ENCODE assay signal across 2 mouse cellular contexts in genomic region chr11:24140948-24141347, GRCm38 (mm10).
TF ChIP-seq lines count a peak whose summit lies in the region.

No protein-coding gene starts in this region.

TF ChIP-seq in CH12.LX, 34 proteins besides CTCF, POLR2A, EP300 and RAD21 (continued from another document):
- TF ChIP-seq PAX5 (IDR thresholded peaks at IDR 0.05; ENCODE audit: low read length) = no peak
- no peak for TF ChIP-seq UBTF (IDR thresholded peaks at IDR 0.05; ENCODE audit: low read depth, low read length)
- no peak for TF ChIP-seq E2F4 (IDR thresholded peaks at IDR 0.05; ENCODE audit: insufficient replicate concordance, low read depth, low read length)
- no peak for TF ChIP-seq NELFE (IDR thresholded peaks at IDR 0.05; ENCODE audit: low read depth, low read length)
- peak; percentile 98 for TF ChIP-seq MEF2A (IDR thresholded peaks at IDR 0.05; ENCODE audit: borderline replicate concordance, low read depth, low read length)
- no peak for TF ChIP-seq CHD2 (IDR thresholded peaks at IDR 0.05; ENCODE audit: low read length)
- peak; percentile 25; the same call in 1 of the 2 replicates for TF ChIP-seq TCF12 (IDR thresholded peaks at IDR 0.05; ENCODE audit: low read depth, low read length)
- TF ChIP-seq CHD1 (IDR thresholded peaks at IDR 0.05; ENCODE audit: low read depth, low read length) = no peak
- TF ChIP-seq MAX (IDR thresholded peaks at IDR 0.05; ENCODE audit: low read length) = peak; percentile 51; the same call in 1 of the 2 replicates
- no peak; the same call in 1 of the 2 replicates for TF ChIP-seq SIN3A (IDR thresholded peaks at IDR 0.05; ENCODE audit: low read length)
- TF ChIP-seq USF2 (conservative IDR thresholded peaks at IDR 0.05; ENCODE audit: low read depth, low read length) = no peak
- TF ChIP-seq NRF1 (IDR thresholded peaks at IDR 0.05; ENCODE audit: low read depth, low read length) = no peak
- no peak for TF ChIP-seq ZNF384 (IDR thresholded peaks at IDR 0.05; ENCODE audit: low read depth, low read length)
- TF ChIP-seq ELF1 (IDR thresholded peaks at IDR 0.05; ENCODE audit: low read depth, low read length) = no peak
- peak; percentile 61 for TF ChIP-seq BHLHE40 (IDR thresholded peaks at IDR 0.05; ENCODE audit: low read depth, low read length)
- peak; percentile 65 for TF ChIP-seq MYC (IDR thresholded peaks at IDR 0.05; ENCODE audit: low read depth, low read length)
- TF ChIP-seq HCFC1 (IDR thresholded peaks at IDR 0.05; ENCODE audit: low read depth, low read length) = no peak
- TF ChIP-seq RCOR1 (conservative IDR thresholded peaks at IDR 0.05; ENCODE audit: low read depth, low read length) = no peak
- TF ChIP-seq KAT2A (IDR thresholded peaks at IDR 0.05; ENCODE audit: insufficient replicate concordance, low read length) = no peak
- no peak for TF ChIP-seq MAZ (IDR thresholded peaks at IDR 0.05; ENCODE audit: low read depth, low read length)
- TF ChIP-seq JUN (IDR thresholded peaks at IDR 0.05; ENCODE audit: insufficient read depth, low read depth, low read length) = peak; percentile 24; the same call in 1 of the 2 replicates
- TF ChIP-seq MAFK (IDR thresholded peaks at IDR 0.05; ENCODE audit: insufficient replicate concordance, low read length) = no peak
- peak; percentile 72 for TF ChIP-seq JUND (conservative IDR thresholded peaks at IDR 0.05; ENCODE audit: low read depth, low read length)
- no peak for TF ChIP-seq POLR2AphosphoS2 (IDR thresholded peaks at IDR 0.05; ENCODE audit: low read depth, low read length)
- TF ChIP-seq ETS1 (conservative IDR thresholded peaks at IDR 0.05; ENCODE audit: low read depth, low read length) = peak; percentile 74
- TF ChIP-seq MXI1 (IDR thresholded peaks at IDR 0.05; ENCODE audit: low read depth, low read length) = no peak
- 0 out of 2 replicates have a peak, but pooled peaks have one; percentile 31 for TF ChIP-seq TBP (conservative IDR thresholded peaks at IDR 0.05; ENCODE audit: low read depth, low read length)
- no peak for TF ChIP-seq GABPA (IDR thresholded peaks at IDR 0.05; ENCODE audit: insufficient replicate concordance, low read depth, low read length)
- no peak for TF ChIP-seq SMC3 (IDR thresholded peaks at IDR 0.05; ENCODE audit: low read depth, low read length)
- peak; percentile 80 for TF ChIP-seq IRF4 (IDR thresholded peaks at IDR 0.05; ENCODE audit: low read depth, low read length)

TF ChIP-seq in MEL, 35 proteins besides CTCF, POLR2A, EP300 and RAD21 (continued from another document):
- TF ChIP-seq ZC3H11A (IDR thresholded peaks at IDR 0.05; ENCODE audit: low read depth, low read length) = no peak
- TF ChIP-seq HCFC1 (IDR thresholded peaks at IDR 0.05; ENCODE audit: low read depth, low read length) = no peak
- TF ChIP-seq TAL1 (IDR thresholded peaks at IDR 0.05; ENCODE audit: low read length) = no peak
- no peak for TF ChIP-seq ETS1 (IDR thresholded peaks at IDR 0.05; ENCODE audit: low read depth, low read length)
- no peak; the same call in 1 of the 2 replicates for TF ChIP-seq NELFE (IDR thresholded peaks at IDR 0.05; ENCODE audit: low read depth, low read length)
- no peak for TF ChIP-seq TBP (IDR thresholded peaks at IDR 0.05; ENCODE audit: low read depth, low read length)
- no peak for TF ChIP-seq BHLHE40 (IDR thresholded peaks at IDR 0.05; ENCODE audit: borderline replicate concordance, low read depth, low read length)
- no peak for TF ChIP-seq MAFK (IDR thresholded peaks at IDR 0.05; ENCODE audit: borderline replicate concordance, low read depth, low read length)
- TF ChIP-seq GATA1 (IDR thresholded peaks at IDR 0.05; ENCODE audit: low read depth, low read length) = no peak
- no peak for TF ChIP-seq USF1 (IDR thresholded peaks at IDR 0.05; ENCODE audit: low read depth, low read length)
